Mouse (Mus musculus): ENCODE results near the gene I830077J02Rik.
"Not testable (repeated sequence)": the region's sequence is repeated elsewhere in the genome, so short reads cannot be mapped to it uniquely, and the experiment has no call there.

Gene I830077J02Rik

GRCm38 (mm10) chr3:105918355-105918745 lies 14.1 kb downstream of the I830077J02Rik start:
- DNase-seq (ENCODE audit: low spot score in 2 of 2): no peak

GRCm38 (mm10) chr3:105917656-105918354 lies 14.7 kb downstream of the I830077J02Rik start:
- DNase-seq (ENCODE audit: low spot score in 2 of 2): no peak

- not testable (repeated sequence) for DNase-seq (ENCODE audit: low spot score in 2 of 2)
Observed at GRCm38 (mm10) chr3:105916455-105916854, 16.0 kb downstream of the I830077J02Rik start.

GRCm38 (mm10) chr3:105915281-105915680 lies 17.2 kb downstream of the I830077J02Rik start:
- DNase-seq (ENCODE audit: low spot score in 2 of 2): no peak

GRCm38 (mm10) chr3:105913839-105914681 lies 18.4 kb downstream of the I830077J02Rik start:
- DNase-seq (ENCODE audit: low spot score in 2 of 2): no peak

GRCm38 (mm10) chr3:105912097-105912880 lies 20.2 kb downstream of the I830077J02Rik start:
- no peak for DNase-seq (ENCODE audit: low spot score in 2 of 2)

- peak; percentile 42 to 49 for DNase-seq (ENCODE audit: low spot score in 2 of 2)
Observed at GRCm38 (mm10) chr3:105910519-105911190, 21.8 kb downstream of the I830077J02Rik start.

- DNase-seq (ENCODE audit: low spot score in 2 of 2): no peak
Observed at GRCm38 (mm10) chr3:105908976-105909375, 23.5 kb downstream of the I830077J02Rik start.

GRCm38 (mm10) chr3:105907956-105908655 lies 24.4 kb downstream of the I830077J02Rik start:
- DNase-seq (ENCODE audit: low spot score in 2 of 2): no peak

- DNase-seq (ENCODE audit: low spot score in 2 of 2): no peak
Observed at GRCm38 (mm10) chr3:105904721-105905120, 27.7 kb downstream of the I830077J02Rik start.

GRCm38 (mm10) chr3:105904213-105904612 lies 28.3 kb downstream of the I830077J02Rik start:
- DNase-seq (ENCODE audit: low spot score in 2 of 2): no peak

- no peak for DNase-seq (ENCODE audit: low spot score in 2 of 2)
Observed at GRCm38 (mm10) chr3:105901468-105901867, 31.0 kb downstream of the I830077J02Rik start.

GRCm38 (mm10) chr3:105900716-105901115 lies 31.7 kb downstream of the I830077J02Rik start:
- DNase-seq (ENCODE audit: low spot score in 2 of 2): peak; percentile 68 to 78

- DNase-seq (ENCODE audit: low spot score in 2 of 2): peak; percentile 61 to 71
Observed at GRCm38 (mm10) chr3:105900266-105900665, 32.2 kb downstream of the I830077J02Rik start.

GRCm38 (mm10) chr3:105899394-105900147 lies 32.9 kb downstream of the I830077J02Rik start:
- peak; percentile 82 to 86 for DNase-seq (ENCODE audit: low spot score in 2 of 2)

- no peak for DNase-seq (ENCODE audit: low spot score in 2 of 2)
Observed at GRCm38 (mm10) chr3:105898861-105899260, 33.6 kb downstream of the I830077J02Rik start.

- no peak for DNase-seq (ENCODE audit: low spot score in 2 of 2)
Observed at GRCm38 (mm10) chr3:105898325-105898724, 34.1 kb downstream of the I830077J02Rik start.

- no peak for DNase-seq (ENCODE audit: low spot score in 2 of 2)
Observed at GRCm38 (mm10) chr3:105896811-105897210, 35.7 kb downstream of the I830077J02Rik start.

- peak; percentile 93 to 96 for DNase-seq (ENCODE audit: low spot score in 2 of 2)
Observed at GRCm38 (mm10) chr3:105894601-105895592, 37.6 kb downstream of the I830077J02Rik start.

Measured in natural killer cell, adult 2 months (primary cell).